Mouse (Mus musculus) limb, embryonic 14.5 days (tissue): ENCODE data around the gene Smim14. TPM values are rescaled to one million over a fixed set of nuclear protein-coding genes. Genes with fewer than 3 reads are reported as not detected.
A peak's percentile ranks its signal among the peaks of the same experiment; 100 is the strongest.

Experiments
- ATAC-seq: fragments of 200-750 bp; cut with Nextera tagmentation; 2 replicates; pipeline ENCODE4 v1.8.0; 2017; ENCODE audit warnings: low read depth, moderate number of reproducible peaks, moderate TSS enrichment; ENCODE audit not compliant: low FRiP score
- DNase-seq: peaks from one replicate; pipeline ENCODE4 v3.0.0-alpha.2; 2015; ENCODE audit warnings: low spot score
- H3K27ac ChIP-seq: fragments of 300-500 bp; sonication (generic); replicated peaks from 2 replicates; pipeline ENCODE4 v1.5.1; 2014; ENCODE audit warnings: low read depth, mild to moderate bottlenecking, low read length, moderate library complexity, mixed read lengths
- H3K27me3 ChIP-seq: fragments of 300-500 bp; sonication (generic); 2 replicates; pipeline ENCODE4 v1.6.1; 2014; ENCODE audit warnings: low read length, mixed read lengths; ENCODE audit not compliant: control insufficient read depth, insufficient read depth
- H3K36me3 ChIP-seq: fragments of 300-500 bp; sonication (generic); 2 replicates; pipeline ENCODE4 v1.6.1; 2014; ENCODE audit warnings: mild to moderate bottlenecking, low read length, moderate library complexity, mixed read lengths; ENCODE audit not compliant: control insufficient read depth, insufficient read depth
- H3K4me1 ChIP-seq: fragments of 300-500 bp; sonication (generic); 2 replicates; pipeline ENCODE4 v1.6.1; 2014; ENCODE audit warnings: antibody characterized with exemption, low read length, mixed read lengths; ENCODE audit not compliant: control insufficient read depth, insufficient read depth
- H3K4me2 ChIP-seq: fragments of 300-500 bp; sonication (generic); replicated peaks from 2 replicates; pipeline ENCODE4 v1.6.1; 2014; ENCODE audit warnings: low read depth, mild to moderate bottlenecking, low read length, moderate library complexity; ENCODE audit not compliant: severe bottlenecking
- H3K4me3 ChIP-seq: fragments of 300-500 bp; sonication (generic); replicated peaks from 2 replicates; pipeline ENCODE4 v1.5.1; 2014; ENCODE audit warnings: low read length
- H3K9ac ChIP-seq: fragments of 300-500 bp; sonication (generic); 2 replicates; pipeline ENCODE4 v1.6.1; 2014; ENCODE audit warnings: mild to moderate bottlenecking, low read depth, low read length, moderate library complexity; ENCODE audit not compliant: severe bottlenecking
- H3K9me3 ChIP-seq: fragments of 300-500 bp; sonication (generic); 2 replicates; pipeline ENCODE4 v1.6.1; 2016; ENCODE audit warnings: low read length; ENCODE audit not compliant: control insufficient read depth
- POLR2A ChIP-seq: fragments of 200-500 bp; IDR thresholded peaks from 2 replicates; pipeline ENCODE4 v1.8.0; 2012; ENCODE audit warnings: inconsistent platforms, mild to moderate bottlenecking, moderate library complexity, borderline replicate concordance; ENCODE audit not compliant: insufficient read depth, insufficient read length; ENCODE audit errors: extremely low read depth
- WGBS: fragments of 180-500 bp; shearing (Covaris S2); extraction: QIAGEN DNeasy Blood & Tissue Kit; methylation state at CpG from one replicate; pipeline ENCODE4 v1.1.7; 2014; 5-methylcytosine and 5-hydroxymethylcytosine counted together
- polyA plus RNA-seq, 2 experiments: library from polyadenylated mRNA; depleted of rRNA in 1 of 2; stranded (reverse) in 1 of 2; unstranded in 1 of 2; fragments of >200 nt; fragmentation: Nextera tagmentation in 1 of 2; extraction: Ambion mirVana in 1 of 2; gene quantifications; 2 replicates each; pipeline versions ENCODE4 v1.2.1 to v1.2.3; 2012 to 2014

Smim14 gene
- polyA plus RNA-seq, 2 experiments, result 76.7 to 138 TPM

DNA sequence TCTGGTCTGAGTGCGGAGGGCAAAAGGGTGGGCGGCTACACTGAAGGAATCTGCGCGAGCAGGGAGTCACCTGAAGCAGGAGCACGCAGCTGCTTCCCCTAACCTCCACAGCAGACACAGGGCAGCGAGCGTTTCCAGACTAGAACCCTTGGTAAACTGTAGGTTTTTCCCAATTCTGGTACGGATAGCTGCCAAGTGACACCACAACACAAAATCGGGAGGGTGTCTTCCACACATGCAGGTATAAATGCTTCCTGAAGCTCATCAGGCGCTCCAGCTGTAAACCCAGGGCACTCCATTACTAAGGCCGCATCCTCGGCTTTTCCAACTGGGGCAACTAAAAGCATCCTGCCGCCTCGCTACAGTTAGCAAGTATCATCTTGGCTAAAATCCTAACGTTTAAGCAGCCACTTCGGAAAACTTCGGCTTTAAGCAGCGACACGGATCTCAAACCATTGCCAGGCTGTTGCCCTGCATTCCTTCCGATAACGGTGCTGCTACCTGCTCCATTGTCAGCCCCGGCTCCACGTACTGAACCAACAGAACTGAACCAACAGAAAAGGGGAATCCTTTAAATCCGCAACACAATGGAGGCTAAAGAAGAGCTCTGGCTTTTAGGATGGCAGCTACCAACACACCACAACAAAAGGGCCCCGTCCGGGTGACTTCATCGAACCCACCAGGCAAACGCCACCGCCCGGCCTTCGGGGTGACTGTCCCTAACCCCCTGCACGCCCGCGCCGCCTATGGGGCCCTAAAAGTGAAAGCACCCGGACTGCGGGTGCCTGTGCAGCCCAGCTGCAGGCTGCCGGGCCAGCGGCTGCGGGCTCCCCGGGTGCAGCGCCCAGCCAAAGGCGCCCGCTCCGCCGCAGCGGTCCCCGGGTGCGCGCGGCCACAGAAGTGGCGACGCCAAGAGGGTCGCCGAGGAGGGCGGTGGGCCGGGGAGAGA lies 44.9 kb downstream of the Smim14 start:
- H3K27me3 ChIP-seq, result no peaks in the 10 kb centered on the region
- WGBS, result 1% methylated on average over 48 of the region's 57 CpGs
- H3K27ac ChIP-seq, result peak overlapping the region; percentile 91
- H3K9ac ChIP-seq, result peak overlapping the region; percentile 91
- TF ChIP-seq POLR2A, result no peak
- peak; percentile 75 for ATAC-seq
- DNase-seq, result peak; percentile 48
- H3K9me3 ChIP-seq, result no peaks in the 10 kb centered on the region
- peak overlapping the region; percentile 81 for H3K4me3 ChIP-seq
- H3K4me2 ChIP-seq, result peak overlapping the region; percentile 83
- H3K4me1 ChIP-seq, result peaks cover 18% of the 10 kb centered on the region
- H3K36me3 ChIP-seq, result no peaks in the 10 kb centered on the region

DNA sequence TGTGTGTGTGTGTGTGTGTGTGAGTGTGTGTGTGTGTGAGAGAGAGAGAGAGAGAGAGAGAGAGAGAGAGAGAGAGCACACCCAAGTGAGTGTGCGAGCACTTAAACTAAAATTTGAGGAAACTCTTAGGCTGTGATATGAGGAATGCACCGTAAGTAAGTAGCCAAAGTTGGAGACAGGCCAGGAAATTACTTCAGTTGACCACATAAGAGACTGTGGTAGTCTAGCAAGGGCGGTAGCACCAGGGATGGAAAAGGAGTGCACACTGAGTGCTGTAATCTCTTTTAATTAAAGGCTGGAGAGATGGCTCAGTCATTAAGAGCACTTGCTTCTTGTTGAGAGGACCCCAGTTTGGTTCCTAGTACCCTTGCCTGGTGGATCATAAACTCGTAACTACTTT lies 47.2 kb downstream of the Smim14 start:
- WGBS, result 60% methylated on average over 4 of the region's 4 CpGs
- ATAC-seq, result no peak
- DNase-seq, result peak; percentile 57
- H3K36me3 ChIP-seq, result no peaks in the 10 kb centered on the region; the same call in 1 of the 2 replicates
- peaks cover 18% of the 10 kb centered on the region for H3K4me1 ChIP-seq
- no peaks in the 10 kb centered on the region for H3K27me3 ChIP-seq
- H3K27ac ChIP-seq, result no peak overlapping the region
- H3K9ac ChIP-seq, result no peak overlapping the region
- H3K9me3 ChIP-seq, result no peaks in the 10 kb centered on the region
- no peak for TF ChIP-seq POLR2A
- H3K4me2 ChIP-seq, result no peak overlapping the region
- no peak overlapping the region for H3K4me3 ChIP-seq

DNA sequence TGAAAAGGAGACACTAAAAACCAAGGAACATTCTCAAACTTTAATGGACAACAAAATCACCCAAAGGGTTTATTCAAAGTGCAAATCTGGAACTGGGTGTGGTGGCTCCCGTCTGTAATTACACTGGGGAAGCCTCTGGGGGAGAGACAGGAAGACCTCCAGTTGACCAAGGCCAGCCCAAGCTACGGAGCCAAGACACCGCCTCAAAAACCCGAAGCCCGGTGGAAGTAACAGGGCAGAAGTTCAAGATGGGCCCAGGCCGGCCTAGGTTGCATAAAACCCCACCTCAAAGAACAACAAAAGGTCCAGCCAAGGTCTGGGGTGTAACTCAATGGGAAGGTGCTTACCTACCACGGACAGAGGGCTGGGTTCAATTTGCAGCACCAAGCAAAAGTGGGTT lies 48.3 kb downstream of the Smim14 start:
- TF ChIP-seq POLR2A, result no peak
- WGBS, result 75% methylated on average over 7 of the region's 7 CpGs
- Histone ChIP-seq H3K4me1 (peaks cover 18% of the 10 kb centered on the region), H3K36me3 (no peaks in the 10 kb centered on the region; the same call in 1 of the 2 replicates), H3K4me2 (no peak overlapping the region), H3K27me3 (no peaks in the 10 kb centered on the region), H3K9me3 (no peaks in the 10 kb centered on the region), H3K9ac (no peak overlapping the region), H3K4me3 (no peak overlapping the region), H3K27ac (no peak overlapping the region)
- DNase-seq (no peak), ATAC-seq (no peak)

DNA sequence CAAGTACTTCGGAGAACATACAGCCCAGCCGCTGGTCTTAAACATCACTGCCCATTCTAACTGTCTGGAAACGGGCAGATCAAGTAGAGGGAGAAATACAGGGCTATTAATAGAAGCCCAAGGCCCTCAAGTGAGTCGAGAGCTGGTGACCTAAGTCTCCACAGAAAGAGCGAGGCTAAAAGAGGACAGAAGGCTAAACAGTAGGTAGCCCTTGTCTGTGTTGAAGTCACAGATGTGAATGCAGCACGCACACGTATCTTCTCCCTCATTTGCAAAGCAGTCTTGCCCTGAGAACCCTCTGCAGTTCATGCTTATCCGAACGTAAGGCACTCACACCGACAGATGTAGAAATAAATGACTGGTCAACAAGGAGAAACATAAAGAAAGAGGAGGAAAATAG lies 49.6 kb downstream of the Smim14 start:
- Histone ChIP-seq H3K4me2 (no peak overlapping the region), H3K27ac (no peak overlapping the region), H3K4me1 (peaks cover 12% of the 10 kb centered on the region), H3K4me3 (no peak overlapping the region), H3K27me3 (no peaks in the 10 kb centered on the region), H3K36me3 (no peaks in the 10 kb centered on the region; the same call in 1 of the 2 replicates), H3K9ac (no peak overlapping the region), H3K9me3 (no peaks in the 10 kb centered on the region)
- ATAC-seq (no peak), DNase-seq (no peak)
- 82% methylated on average over 10 of the region's 10 CpGs for WGBS
- TF ChIP-seq POLR2A, result no peak

DNA sequence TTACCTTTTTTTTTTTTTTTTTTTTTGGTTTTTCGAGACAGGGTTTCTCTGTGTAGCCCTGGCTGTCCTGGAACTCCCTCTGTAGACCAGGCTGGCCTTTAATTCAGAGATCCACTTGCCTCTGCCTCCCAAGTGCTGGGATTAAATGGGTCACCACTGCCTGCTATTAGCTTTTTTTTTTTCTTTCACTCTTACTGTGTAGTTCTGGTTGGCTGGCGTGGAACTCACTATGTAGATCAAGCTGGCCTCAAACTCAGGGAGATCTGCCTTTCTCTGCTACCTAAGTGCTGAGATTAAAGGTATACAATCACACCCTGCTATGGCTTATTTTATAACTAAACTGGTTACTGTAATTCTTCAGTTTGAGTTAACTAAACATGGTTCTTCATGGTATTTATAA lies 50.5 kb downstream of the Smim14 start:
- 79% methylated on average over 2 of the region's 2 CpGs for WGBS
- ATAC-seq (no peak), DNase-seq (no peak)
- no peak for TF ChIP-seq POLR2A
- H3K9me3 ChIP-seq, result no peaks in the 10 kb centered on the region
- no peak overlapping the region for H3K4me2 ChIP-seq
- no peak overlapping the region for H3K27ac ChIP-seq
- H3K9ac ChIP-seq, result no peak overlapping the region
- H3K4me1 ChIP-seq, result peaks cover 11% of the 10 kb centered on the region
- H3K4me3 ChIP-seq, result no peak overlapping the region
- H3K27me3 ChIP-seq, result no peaks in the 10 kb centered on the region
- no peaks in the 10 kb centered on the region; the same call in 1 of the 2 replicates for H3K36me3 ChIP-seq
